Comparison of ENCODE assay signal across 8 mouse cellular contexts in the genomic region with DNA sequence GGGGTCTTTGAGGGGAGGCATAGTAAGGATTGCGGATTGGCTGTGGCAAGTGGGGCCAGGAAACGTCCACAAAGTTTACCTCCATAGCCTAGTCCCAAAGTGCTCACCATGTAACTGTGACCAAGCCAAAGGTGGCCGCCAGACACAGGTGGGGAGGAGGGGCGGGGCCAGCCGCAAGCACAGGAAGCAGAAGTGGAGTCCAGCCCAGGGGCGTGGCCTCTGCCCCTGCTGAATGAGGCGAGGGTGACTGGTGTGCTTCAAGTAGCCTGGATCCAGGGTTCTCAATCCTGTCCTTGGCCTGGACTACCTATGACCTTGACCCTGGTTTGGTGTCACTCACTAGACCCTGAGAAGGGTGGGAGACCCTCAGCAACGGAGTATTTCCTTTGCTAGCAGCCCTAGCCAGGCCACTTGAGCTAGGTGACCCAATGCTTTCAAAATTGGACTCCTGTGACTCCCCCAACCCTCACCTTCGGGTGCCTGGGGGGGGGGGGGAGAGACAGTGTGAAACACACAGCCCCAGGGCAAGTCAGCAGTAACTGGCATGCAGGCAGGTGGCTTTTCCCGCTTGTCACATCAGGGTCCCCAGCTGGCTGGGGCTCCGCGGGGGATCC. TPM values are rescaled to one million over a fixed set of nuclear protein-coding genes. Genes with fewer than 3 reads are reported as not detected.
DNase-seq lines count a peak whose midpoint lies in the region; ATAC-seq and TF ChIP-seq lines count a peak whose summit lies in the region.

No protein-coding gene starts in this region.

- no peak overlapping the region for H3K27ac ChIP-seq in forebrain, embryonic 12.5 days
- no peak overlapping the region for H3K27ac ChIP-seq in hindbrain, embryonic 11.5 days (ENCODE audit: low read depth, low read length)
- no peak overlapping the region for H3K27ac ChIP-seq in limb, embryonic 14.5 days (replicated peaks; ENCODE audit: low read depth, low read length)
- no peak overlapping the region for H3K27ac ChIP-seq in neural tube, embryonic 12.5 days

- ATAC-seq in CD4-positive, CD25-positive, alpha-beta regulatory T cell, adult 4 months, result peak; percentile 60
- ATAC-seq in forebrain, embryonic 12.5 days (ENCODE audit: low FRiP score), result no peak
- no peak for ATAC-seq in hindbrain, embryonic 11.5 days (ENCODE audit: low FRiP score)
- no peak for ATAC-seq in limb, embryonic 14.5 days (ENCODE audit: low FRiP score, low read depth)
- ATAC-seq in neural tube, embryonic 12.5 days (ENCODE audit: low FRiP score, low read depth), result no peak
- ATAC-seq in frontal cortex, adult (ENCODE audit: low TSS enrichment), result no peak

- H3K4me3 ChIP-seq in forebrain, embryonic 12.5 days (replicated peaks), result peak overlapping the region; percentile 45; the same call in 1 of the 2 replicates
- H3K4me3 ChIP-seq in hindbrain, embryonic 11.5 days (ENCODE audit: low read depth, low read length), result no peak overlapping the region
- H3K4me3 ChIP-seq in limb, embryonic 14.5 days (replicated peaks; ENCODE audit: low read length), result peak overlapping the region; percentile 51; the same call in 1 of the 2 replicates
- no peak overlapping the region for H3K4me3 ChIP-seq in neural tube, embryonic 12.5 days

- WGBS in forebrain, embryonic 12.5 days, result 5% methylated on average over 11 of the region's 12 CpGs
- 13% methylated on average over 12 of the region's 12 CpGs for WGBS in hindbrain, embryonic 11.5 days
- WGBS in limb, embryonic 14.5 days, result 8% methylated on average over 11 of the region's 12 CpGs
- 8% methylated on average over 12 of the region's 12 CpGs for WGBS in neural tube, embryonic 12.5 days

- H3K4me2 ChIP-seq in forebrain, embryonic 12.5 days, result peak overlapping the region; percentile 77; the same call in 1 of the 2 replicates
- no peak overlapping the region for H3K4me2 ChIP-seq in hindbrain, embryonic 11.5 days (replicated peaks; ENCODE audit: low read depth, low read length)
- H3K4me2 ChIP-seq in limb, embryonic 14.5 days (replicated peaks; ENCODE audit: low read depth, low read length, severe bottlenecking), result peak overlapping the region; percentile 72
- H3K4me2 ChIP-seq in neural tube, embryonic 12.5 days (replicated peaks), result peak overlapping the region; percentile 75

- DNase-seq in adrenal gland, adult (ENCODE audit: inconsistent age in 2 of 2, low spot score in 1 of 2), result peak; percentile 87 to 92
- peak; percentile 19 for DNase-seq in hindbrain, embryonic 11.5 days (ENCODE audit: low spot score)
- peak; percentile 18 for DNase-seq in limb, embryonic 14.5 days (ENCODE audit: low spot score)
- DNase-seq in urinary bladder, adult 2 months (ENCODE audit: low spot score), result peak; percentile 49

- TF ChIP-seq POLR2A in limb, embryonic 14.5 days (IDR thresholded peaks at IDR 0.05; ENCODE audit: borderline replicate concordance, extremely low read depth, insufficient read depth, insufficient read length), result no peak

- peaks cover 95% of the 10 kb centered on the region for H3K27me3 ChIP-seq in forebrain, embryonic 12.5 days
- H3K27me3 ChIP-seq in hindbrain, embryonic 11.5 days (ENCODE audit: control insufficient read depth, insufficient read depth, low read length), result peaks cover 72% of the 10 kb centered on the region
- H3K27me3 ChIP-seq in limb, embryonic 14.5 days (ENCODE audit: control insufficient read depth, insufficient read depth, low read length), result peaks cover 18% of the 10 kb centered on the region; the same call in 1 of the 2 replicates
- H3K27me3 ChIP-seq in neural tube, embryonic 12.5 days (replicated peaks), result peaks cover 84% of the 10 kb centered on the region

- H3K36me3 ChIP-seq in forebrain, embryonic 12.5 days (replicated peaks), result no peaks in the 10 kb centered on the region
- H3K36me3 ChIP-seq in hindbrain, embryonic 11.5 days (ENCODE audit: control insufficient read depth, insufficient read depth, low read length), result no peaks in the 10 kb centered on the region
- H3K36me3 ChIP-seq in limb, embryonic 14.5 days (ENCODE audit: control insufficient read depth, insufficient read depth, low read length), result no peaks in the 10 kb centered on the region
- no peaks in the 10 kb centered on the region for H3K36me3 ChIP-seq in neural tube, embryonic 12.5 days

- H3K4me1 ChIP-seq in forebrain, embryonic 12.5 days, result peaks cover 39% of the 10 kb centered on the region
- H3K4me1 ChIP-seq in hindbrain, embryonic 11.5 days (replicated peaks; ENCODE audit: control insufficient read depth, insufficient read depth, low read length), result peaks cover 5% of the 10 kb centered on the region; the same call in 1 of the 2 replicates
- H3K4me1 ChIP-seq in limb, embryonic 14.5 days (ENCODE audit: control insufficient read depth, insufficient read depth, low read length), result peaks cover 19% of the 10 kb centered on the region
- H3K4me1 ChIP-seq in neural tube, embryonic 12.5 days, result peaks cover 25% of the 10 kb centered on the region

- no peak overlapping the region for H3K9ac ChIP-seq in forebrain, embryonic 12.5 days
- H3K9ac ChIP-seq in hindbrain, embryonic 11.5 days (ENCODE audit: low read depth, low read length), result no peak overlapping the region
- no peak overlapping the region for H3K9ac ChIP-seq in limb, embryonic 14.5 days (ENCODE audit: low read depth, low read length, severe bottlenecking)
- H3K9ac ChIP-seq in neural tube, embryonic 12.5 days, result no peak overlapping the region

- no peaks in the 10 kb centered on the region for H3K9me3 ChIP-seq in forebrain, embryonic 12.5 days
- no peaks in the 10 kb centered on the region for H3K9me3 ChIP-seq in hindbrain, embryonic 11.5 days (ENCODE audit: control insufficient read depth, low read length)
- H3K9me3 ChIP-seq in limb, embryonic 14.5 days (ENCODE audit: control insufficient read depth, low read length), result no peaks in the 10 kb centered on the region
- H3K9me3 ChIP-seq in neural tube, embryonic 12.5 days, result no peaks in the 10 kb centered on the region

RNA-seq across cellular contexts. Expression of gene Rnf213, which starts 0.8 kb away (rescaled TPM):
- 10 to 100 TPM; 51.8 to 54.0 TPM for polyA plus RNA-seq in CD4-positive, CD25-positive, alpha-beta regulatory T cell, adult 4 months (2017; shearing (Covaris generic))
- polyA plus RNA-seq in forebrain, embryonic 12.5 days (2016; fragmentation: Nextera tagmentation; extraction: Ambion mirVana), result 1.9 and 2.0 TPM in 2 replicates
- 2.0 and 2.1 TPM in 2 replicates for polyA plus RNA-seq in hindbrain, embryonic 11.5 days (2014; fragmentation: Nextera tagmentation; extraction: Ambion mirVana)
- polyA plus RNA-seq in limb, embryonic 14.5 days (2012; rRNA removed), result 9.2 and 9.5 TPM in 2 replicates
- polyA plus RNA-seq in limb, embryonic 14.5 days (2014; fragmentation: Nextera tagmentation; extraction: Ambion mirVana), result 5.8 and 7.5 TPM in 2 replicates
- 1.5 and 1.6 TPM in 2 replicates for polyA plus RNA-seq in neural tube, embryonic 12.5 days (2016; fragmentation: Nextera tagmentation; extraction: Ambion mirVana)
- 42.4 and 42.5 TPM in 2 replicates for polyA plus RNA-seq in urinary bladder, adult 2 months (2012; rRNA removed)

RNA-seq across cellular contexts. Expression of gene Slc26a11, which starts 36.8 kb away (rescaled TPM):
- polyA plus RNA-seq in CD4-positive, CD25-positive, alpha-beta regulatory T cell, adult 4 months (2017; shearing (Covaris generic)), result 10 to 100 TPM in 1 of 2 experiments, 1 to 10 TPM in 1; 8.0 to 16.2 TPM
- polyA plus RNA-seq in forebrain, embryonic 12.5 days (2016; fragmentation: Nextera tagmentation; extraction: Ambion mirVana), result 5.1 and 6.3 TPM in 2 replicates
- 3.3 and 3.8 TPM in 2 replicates for polyA plus RNA-seq in hindbrain, embryonic 11.5 days (2014; fragmentation: Nextera tagmentation; extraction: Ambion mirVana)
- 28.5 and 31.9 TPM in 2 replicates for polyA plus RNA-seq in limb, embryonic 14.5 days (2012; rRNA removed)
- 10.7 and 11.1 TPM in 2 replicates for polyA plus RNA-seq in limb, embryonic 14.5 days (2014; fragmentation: Nextera tagmentation; extraction: Ambion mirVana)
- polyA plus RNA-seq in neural tube, embryonic 12.5 days (2016; fragmentation: Nextera tagmentation; extraction: Ambion mirVana), result 5.0 TPM in 2 replicates
- polyA plus RNA-seq in urinary bladder, adult 2 months (2012; rRNA removed), result 10.0 and 11.7 TPM in 2 replicates

RNA-seq across cellular contexts. Expression of gene Sgsh, which starts 36.8 kb away (rescaled TPM):
- 10 to 100 TPM in 1 of 2 experiments, 1 to 10 TPM in 1; 7.4 to 19.9 TPM for polyA plus RNA-seq in CD4-positive, CD25-positive, alpha-beta regulatory T cell, adult 4 months (2017; shearing (Covaris generic))
- 4.4 and 6.2 TPM in 2 replicates for polyA plus RNA-seq in forebrain, embryonic 12.5 days (2016; fragmentation: Nextera tagmentation; extraction: Ambion mirVana)
- polyA plus RNA-seq in hindbrain, embryonic 11.5 days (2014; fragmentation: Nextera tagmentation; extraction: Ambion mirVana), result 4.4 and 6.0 TPM in 2 replicates
- 8.7 and 11.7 TPM in 2 replicates for polyA plus RNA-seq in limb, embryonic 14.5 days (2012; rRNA removed)
- polyA plus RNA-seq in limb, embryonic 14.5 days (2014; fragmentation: Nextera tagmentation; extraction: Ambion mirVana), result 9.6 and 9.8 TPM in 2 replicates
- 3.8 and 5.2 TPM in 2 replicates for polyA plus RNA-seq in neural tube, embryonic 12.5 days (2016; fragmentation: Nextera tagmentation; extraction: Ambion mirVana)
- polyA plus RNA-seq in urinary bladder, adult 2 months (2012; rRNA removed), result 8.2 and 11.6 TPM in 2 replicates

Comparison
In these comparisons a context has a peak if more than half of its experiments do, and no peak if none do; other contexts are left out.
1. DNase-seq: peak in every context shown above with its lines; median percentile 90 in adrenal gland, adult; 49 in urinary bladder, adult 2 months; 19 in hindbrain, embryonic 11.5 days; 18 in limb, embryonic 14.5 days.
2. H3K4me3 ChIP-seq: peak in forebrain, embryonic 12.5 days (single experiment) and limb, embryonic 14.5 days (single experiment); none in hindbrain, embryonic 11.5 days (single experiment) and neural tube, embryonic 12.5 days (single experiment).